Mouse (Mus musculus) spleen, postnatal 10 days (tissue): ENCODE results near the gene Olfr1036.
"Not testable (repeated sequence)": the region's sequence is repeated elsewhere in the genome, so short reads cannot be mapped to it uniquely, and the experiment has no call there.

Experiments
- DNase-seq, 2 experiments: peaks; one replicate each; pipeline ENCODE4 v3.0.0; 2021 to 2022; ENCODE audit warnings: low spot score in 2 of 2

The Olfr1036 gene

DNA sequence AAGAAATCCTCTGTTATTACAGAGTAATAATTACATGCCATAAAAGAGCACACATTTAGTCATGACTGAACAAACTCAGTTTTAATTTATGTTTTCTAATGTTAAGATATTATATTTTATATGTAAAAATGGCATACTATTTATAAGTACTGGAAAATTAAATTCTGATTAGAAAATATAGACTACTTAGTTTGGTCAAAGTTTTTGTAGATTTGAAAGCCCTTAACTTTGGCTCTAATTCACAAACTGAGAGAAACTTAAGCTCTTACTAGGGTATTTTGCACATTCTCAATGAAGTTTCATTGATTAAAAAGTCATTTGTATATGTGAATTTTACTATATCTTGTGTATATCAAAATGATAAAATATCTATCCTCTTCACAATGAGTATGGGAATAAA lies at the start of gene Olfr1036:
Gene Olfr1036, plus strand, starts transcription at position 301 of the 400 bp plus-strand sequence.
- DNase-seq, result not testable (repeated sequence)

GRCm38 (mm10) chr2:86045561-86045960 lies 28.2 kb upstream of the Olfr1036 start, which contains the start of gene Olfr1034:
Olfr1034 (plus strand) TSS chr2:86045861.
- DNase-seq, result no peak

GRCm38 (mm10) chr2:86050777-86051176 lies 23.0 kb upstream of the Olfr1036 start:
- DNase-seq, result not testable (repeated sequence)

- DNase-seq, result not testable (repeated sequence)
These were observed 10.0 kb upstream of the Olfr1036 start for GRCm38 (mm10) chr2:86063766-86064165.

DNA sequence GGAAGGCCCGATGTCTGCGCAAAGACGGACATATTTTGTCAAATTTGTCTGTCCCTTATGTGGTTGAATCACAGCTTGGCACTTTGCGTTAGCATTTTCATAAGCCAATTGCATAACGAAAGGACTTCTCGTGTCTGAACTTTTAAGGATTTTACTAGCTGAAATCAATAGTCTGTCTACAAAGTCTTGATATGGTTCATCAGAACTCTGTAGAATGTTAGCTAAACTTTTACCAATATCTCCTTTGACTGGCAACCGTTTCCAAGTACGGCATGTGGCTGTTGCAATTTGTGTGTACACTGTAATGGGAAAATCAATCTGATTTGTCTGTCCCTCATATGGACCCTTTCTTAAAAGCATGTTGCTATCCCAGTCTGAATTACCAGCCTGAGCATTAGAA lies 3.6 kb upstream of the Olfr1036 start:
- no peak for DNase-seq

DNA sequence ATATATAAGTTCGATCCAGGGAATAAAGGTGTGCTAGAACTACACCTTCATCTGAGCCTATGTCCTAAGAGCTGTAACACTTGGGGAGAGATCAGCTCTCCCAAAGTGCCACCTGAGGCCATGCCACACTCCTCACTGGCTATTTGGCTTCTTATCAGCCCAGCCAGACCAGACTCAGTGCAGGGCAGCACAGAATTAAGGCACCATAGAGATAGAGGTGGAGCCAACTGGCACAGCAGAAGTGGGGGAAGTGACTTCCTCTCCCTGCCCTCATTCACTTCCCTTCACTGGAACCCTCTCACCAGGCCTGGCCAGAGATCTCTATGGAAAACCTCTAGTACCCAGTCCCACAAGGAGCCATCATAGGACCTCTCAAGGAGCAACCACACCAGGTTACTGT lies 6.7 kb downstream of the Olfr1036 start:
- DNase-seq, result not testable (repeated sequence)

GRCm38 (mm10) chr2:86087285-86087684 lies 13.5 kb downstream of the Olfr1036 start, which contains the start of gene Olfr1037:
Olfr1037 (minus strand) TSS chr2:86087385.
- DNase-seq, result no peak
